Mouse (Mus musculus): Measurements from ENCODE around the gene Slc22a28.
"Not testable (repeated sequence)": the region's sequence is repeated elsewhere in the genome, so short reads cannot be mapped to it uniquely, and the experiment has no call there.

Gene Slc22a28

DNA sequence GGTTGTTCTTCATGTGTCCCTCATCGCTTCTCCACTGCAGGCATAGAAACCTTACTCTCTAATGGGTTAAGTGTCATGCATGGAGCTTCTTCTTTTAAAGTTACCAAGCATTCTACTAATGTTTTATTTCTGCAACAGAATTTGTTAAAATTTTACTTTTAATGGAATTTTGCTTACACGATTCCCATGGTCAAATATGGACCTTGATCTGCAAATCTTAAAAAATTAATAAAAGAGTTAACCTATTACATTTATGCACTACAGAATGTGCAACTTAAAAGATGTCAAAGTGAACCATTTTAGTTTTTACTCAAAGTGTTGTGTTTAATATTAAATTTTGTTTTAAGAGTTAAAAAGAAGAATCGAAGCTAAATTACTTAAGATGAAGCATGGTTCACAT, at the start of gene Slc22a28:
TSS of gene Slc22a28 (minus strand) at position 102 of the 400 bp plus-strand sequence.
- in situ Hi-C loops (cut with MboI, MseI): not testable (repeated sequence)

DNA sequence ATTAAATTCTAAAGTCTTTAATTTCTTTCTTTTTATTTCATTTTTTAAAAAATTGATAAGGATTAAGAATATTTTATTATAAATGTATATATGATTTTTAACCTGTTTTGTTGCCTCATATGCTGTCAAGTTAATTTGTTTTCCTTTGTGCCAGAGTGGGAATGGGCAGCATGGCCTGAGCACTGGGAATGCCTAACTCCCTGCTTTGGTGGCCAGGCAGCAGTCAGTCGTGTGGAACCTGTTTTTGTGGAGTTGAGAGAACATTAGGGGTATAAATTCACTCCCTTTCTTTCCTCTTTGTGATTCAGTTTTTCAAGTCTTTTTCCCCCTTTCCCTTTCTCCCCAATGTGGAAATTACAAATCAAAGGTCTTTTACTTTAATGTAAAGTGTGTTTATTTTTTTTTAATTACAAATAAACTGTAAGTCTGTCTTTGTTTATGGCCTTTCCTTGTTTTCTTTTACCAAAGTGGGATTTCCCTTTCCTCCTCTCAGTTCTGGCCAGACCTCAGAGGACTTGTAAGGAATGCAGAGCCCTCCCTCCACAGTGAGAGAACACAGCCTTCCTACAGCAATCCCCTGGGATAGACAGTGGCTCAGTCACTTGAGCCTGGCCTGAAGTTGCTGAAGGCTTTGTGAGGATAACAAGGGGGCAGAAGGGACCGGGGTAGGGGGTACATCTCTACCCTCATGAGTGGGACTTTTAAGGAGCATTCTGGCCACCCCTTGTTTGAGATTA, 17.2 kb upstream of the Slc22a28 start:
- in situ Hi-C loops (cut with MboI, MseI): no loop called here

DNA sequence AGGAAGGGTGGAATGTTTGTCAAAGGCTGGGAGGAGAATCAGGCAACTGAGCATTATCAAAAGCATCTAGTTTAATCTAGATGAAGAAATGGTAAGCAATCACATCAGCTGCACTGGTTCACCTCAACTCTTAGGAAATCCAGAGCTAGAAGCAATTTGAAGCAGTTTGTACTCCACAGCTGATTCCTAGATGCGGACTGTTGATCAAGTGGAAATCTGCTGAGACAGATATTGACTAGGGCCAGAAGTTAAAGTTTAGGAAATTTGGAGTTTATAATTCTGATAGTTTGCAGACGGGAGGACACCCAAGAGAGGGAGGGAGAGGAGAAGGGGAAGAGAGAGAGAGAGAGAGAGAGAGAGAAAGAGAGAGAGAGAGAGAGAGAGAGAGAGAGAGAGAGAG, 10.9 kb upstream of the Slc22a28 start:
- in situ Hi-C loops (cut with MboI, MseI): not testable (repeated sequence)

DNA sequence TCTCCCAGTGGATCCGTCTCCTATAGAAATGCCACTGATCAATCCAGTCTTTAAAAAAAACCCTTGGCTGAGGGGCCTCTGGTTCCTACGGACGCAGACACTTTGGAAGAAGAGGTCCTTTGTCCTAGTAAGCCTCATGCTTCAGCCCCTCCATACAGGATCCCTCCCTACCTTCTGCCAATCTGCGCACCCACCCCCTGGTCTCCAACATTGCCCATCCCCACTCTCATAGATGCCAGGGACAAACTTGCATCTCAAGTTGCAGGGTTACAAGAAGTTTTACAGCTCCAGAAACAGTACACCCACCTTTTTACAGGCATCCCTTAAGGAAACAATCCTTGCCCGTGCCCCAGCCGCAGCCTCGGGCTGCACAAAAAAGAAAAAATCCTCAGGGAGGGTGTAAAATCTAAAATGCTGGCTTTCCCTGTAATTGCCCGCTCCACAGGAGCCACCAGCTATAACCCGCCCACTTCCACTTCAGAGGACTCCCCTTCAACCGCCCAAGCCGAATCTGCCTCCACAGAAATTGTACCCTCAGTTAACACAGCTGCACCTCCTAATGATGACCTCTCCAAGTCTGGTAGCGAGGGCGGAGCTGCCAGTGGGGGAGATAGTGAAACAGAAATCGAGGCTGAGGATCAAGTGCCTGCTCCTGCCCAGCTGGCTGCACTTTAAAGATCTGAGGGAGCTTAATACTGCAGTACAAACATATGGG, 2.5 kb upstream of the Slc22a28 start:
- in situ Hi-C loops (cut with MboI, MseI): not testable (repeated sequence)

DNA sequence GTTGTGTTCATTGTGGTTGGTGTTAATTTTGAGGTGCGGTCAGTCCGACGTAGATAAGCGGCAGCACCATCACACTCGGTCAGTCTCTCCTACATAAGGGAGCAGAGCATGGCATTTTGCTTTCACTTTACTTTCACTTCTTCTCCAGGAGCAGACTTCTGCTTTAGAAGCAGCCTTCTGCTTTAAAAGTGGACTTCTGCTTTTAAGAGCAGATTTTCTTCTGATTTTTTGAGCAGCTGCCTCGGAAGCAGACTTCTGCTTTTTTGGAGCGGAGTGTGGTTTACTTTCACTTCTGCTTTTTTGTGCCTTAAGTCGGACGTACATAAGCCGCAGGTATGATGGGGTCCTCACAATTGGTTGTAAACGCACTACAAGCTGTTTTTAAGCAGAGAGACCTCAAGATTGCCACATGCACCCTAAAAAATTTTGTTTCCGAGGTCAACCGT, 111.9 kb downstream of the Slc22a28 start:
- in situ Hi-C loops (cut with MboI, MseI): loop anchor here in 1 of 2 experiments (25.0 kb wide), 1 partner anchor 1117 kb away; the partner anchor contains the start of gene Asrgl1

DNA sequence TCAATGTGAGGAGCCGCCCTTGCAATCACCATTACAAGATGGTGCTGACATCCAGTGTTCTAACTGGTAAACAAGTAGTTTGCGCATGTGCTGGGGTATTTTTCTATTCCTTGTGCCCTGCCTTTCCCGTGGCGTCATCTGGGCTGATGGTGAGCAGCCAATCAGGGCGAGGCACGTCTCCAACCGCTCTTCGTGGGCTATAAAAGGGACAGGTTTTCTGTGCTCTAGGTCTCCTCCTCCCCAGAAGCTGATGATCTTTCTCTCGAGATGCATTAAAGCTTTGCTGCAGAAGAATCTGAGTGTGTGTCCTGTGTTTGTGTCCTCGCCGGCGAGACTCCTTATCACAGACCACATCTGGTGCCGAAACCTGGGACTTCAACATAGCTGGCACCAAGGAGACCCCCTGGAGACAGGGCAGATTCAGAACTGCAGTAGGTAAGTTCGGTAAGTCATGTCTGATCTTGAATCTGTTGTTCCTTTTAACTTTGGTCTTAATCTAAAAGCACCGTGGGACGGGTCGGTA, 112.4 kb downstream of the Slc22a28 start:
- in situ Hi-C loops (cut with MboI, MseI): loop anchor here in 1 of 2 experiments (25.0 kb wide), 1 partner anchor 1118 kb away; the partner anchor contains the start of gene Asrgl1

DNA sequence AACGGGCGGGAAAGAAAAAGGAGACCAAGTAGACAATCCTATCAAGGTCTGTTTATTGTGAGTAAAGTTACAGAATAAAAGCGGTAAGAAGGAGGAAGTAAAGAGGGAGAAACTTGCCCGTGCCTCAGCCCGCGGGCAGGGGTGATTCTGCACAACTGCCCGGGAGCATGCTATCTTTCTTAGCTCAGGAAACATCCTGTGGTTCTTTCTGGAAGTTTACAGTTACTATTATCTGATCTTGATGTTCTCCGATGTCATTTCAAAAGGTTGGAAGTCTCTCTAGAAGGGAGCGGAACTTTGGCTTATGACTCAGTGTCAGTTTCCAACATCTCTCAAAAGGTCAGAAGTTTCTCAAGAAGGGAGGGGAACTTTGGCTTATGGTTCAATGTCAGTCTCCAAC, 113.2 kb downstream of the Slc22a28 start:
- in situ Hi-C loops (cut with MboI, MseI): loop anchor here in 1 of 2 experiments (25.0 kb wide), 1 partner anchor 1119 kb away; the partner anchor contains the start of gene Asrgl1
